Mouse (Mus musculus): ENCODE data around the gene Gm6169. TPM values are rescaled to one million over a fixed set of nuclear protein-coding genes. Genes with fewer than 3 reads are reported as not detected.

Gene Gm6169
- polyA plus RNA-seq, 2 experiments, result 0.33 to 0.81 TPM

DNA sequence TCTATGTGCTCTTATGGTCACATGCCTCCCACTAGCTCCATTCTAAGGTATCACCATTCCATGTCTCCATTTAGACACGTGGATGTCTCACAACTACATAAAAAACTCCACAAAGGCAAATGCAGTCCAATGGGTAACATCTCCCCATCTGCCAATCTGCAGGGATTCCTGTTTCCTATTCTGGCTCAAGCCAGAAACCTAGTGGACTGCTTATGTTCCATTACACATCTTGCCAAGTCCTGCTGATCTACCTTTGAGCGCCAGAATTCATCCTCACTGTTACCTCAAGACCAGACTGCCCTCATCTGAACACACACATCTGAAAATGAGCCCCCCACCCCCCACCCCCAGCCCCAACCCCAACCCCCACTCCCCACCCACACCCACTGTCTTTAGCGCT is 36.9 kb downstream of the Gm6169 start:
- 74% methylated on average over 3 of the region's 3 CpGs for WGBS (ENCODE audit: insufficient replicate concordance)
- DNase-seq (ENCODE audit: low read depth in 3 of 3, low spot score in 3 of 3) (no peak), ATAC-seq (ENCODE audit: insufficient read depth) (no peak)
- H3K4me2 ChIP-seq (ENCODE audit: low read depth), result no peak overlapping the region
- no peaks in the 10 kb centered on the region for H3K36me3 ChIP-seq (replicated peaks; ENCODE audit: control insufficient read depth, insufficient read depth, low read depth)
- H3K4me1 ChIP-seq (replicated peaks; ENCODE audit: control insufficient read depth in 2 of 2, insufficient read depth in 2 of 2, low read length in 1 of 2), result peaks cover 29 to 45% of the 10 kb centered on the region in 2 experiments
- no peak overlapping the region for H3K9ac ChIP-seq (replicated peaks)
- H3K4me3 ChIP-seq (ENCODE audit: insufficient read depth in 1 of 2, low read depth in 2 of 2, low read length in 2 of 2), result no peak overlapping the region
- no peaks in the 10 kb centered on the region for H3K27me3 ChIP-seq (ENCODE audit: control insufficient read depth, insufficient read depth, low read length)
- no peaks in the 10 kb centered on the region for H3K9me3 ChIP-seq (ENCODE audit: control insufficient read depth, low read length)
- H3K27ac ChIP-seq, result no peak overlapping the region
- no peak for TF ChIP-seq CTCF (IDR thresholded peaks at IDR 0.05; ENCODE audit: low read depth)
- no peak for TF ChIP-seq EP300 (IDR thresholded peaks at IDR 0.05; ENCODE audit: low read depth)

- no peak for TF ChIP-seq EP300 (IDR thresholded peaks at IDR 0.05; ENCODE audit: low read depth)
- TF ChIP-seq CTCF (IDR thresholded peaks at IDR 0.05; ENCODE audit: low read depth), result no peak
- no peak overlapping the region for H3K9ac ChIP-seq (replicated peaks)
- no peak overlapping the region for H3K27ac ChIP-seq
- no peaks in the 10 kb centered on the region for H3K27me3 ChIP-seq (ENCODE audit: control insufficient read depth, insufficient read depth, low read length)
- DNase-seq (ENCODE audit: low read depth in 3 of 3, low spot score in 3 of 3) (no peak), ATAC-seq (ENCODE audit: insufficient read depth) (no peak)
- no peak overlapping the region for H3K4me3 ChIP-seq (ENCODE audit: insufficient read depth in 1 of 2, low read depth in 2 of 2, low read length in 2 of 2)
- H3K36me3 ChIP-seq (replicated peaks; ENCODE audit: control insufficient read depth, insufficient read depth, low read depth), result no peaks in the 10 kb centered on the region
- no peak overlapping the region for H3K4me2 ChIP-seq (ENCODE audit: low read depth)
- no peaks in the 10 kb centered on the region for H3K9me3 ChIP-seq (ENCODE audit: control insufficient read depth, low read length)
- H3K4me1 ChIP-seq (replicated peaks; ENCODE audit: control insufficient read depth in 2 of 2, insufficient read depth in 2 of 2, low read length in 1 of 2), result peaks cover 15 to 36% of the 10 kb centered on the region in 2 experiments
- 69% methylated on average over 6 of the region's 8 CpGs for WGBS (ENCODE audit: insufficient replicate concordance)
Observed at GRCm38 (mm10) chr13:97060331-97060730, 38.7 kb downstream of the Gm6169 start.

- no peak for ATAC-seq (ENCODE audit: insufficient read depth)
Observed at GRCm38 (mm10) chr13:97059746-97060145, 39.3 kb downstream of the Gm6169 start.

DNA sequence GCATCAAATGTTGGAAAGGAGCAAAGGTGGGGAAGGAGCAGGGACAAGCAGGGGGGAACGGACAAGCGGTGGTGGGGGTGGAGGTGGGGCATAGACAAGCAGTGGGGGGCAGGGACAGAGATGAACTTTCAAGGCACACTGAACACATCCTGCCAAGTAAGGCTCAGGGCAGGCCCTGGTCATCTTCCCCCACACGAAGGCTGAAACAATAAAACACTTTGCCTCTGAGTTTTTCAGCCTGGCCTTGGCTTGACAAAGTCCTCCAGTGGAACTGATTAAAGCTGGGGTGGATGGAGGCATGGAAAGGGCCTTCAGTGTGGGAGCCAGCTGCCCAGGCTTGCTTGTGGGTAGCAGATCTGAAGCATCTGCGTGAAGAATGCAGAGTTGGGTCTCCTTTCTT is 41.2 kb downstream of the Gm6169 start:
- DNase-seq (ENCODE audit: low read depth in 3 of 3, low spot score in 3 of 3), result no peak
- no peak overlapping the region for H3K27ac ChIP-seq
- no peak overlapping the region for H3K9ac ChIP-seq (replicated peaks)
- TF ChIP-seq CTCF (IDR thresholded peaks at IDR 0.05; ENCODE audit: low read depth) (no peak), EP300 (IDR thresholded peaks at IDR 0.05; ENCODE audit: low read depth) (no peak)
- H3K9me3 ChIP-seq (ENCODE audit: control insufficient read depth, low read length), result no peaks in the 10 kb centered on the region
- H3K27me3 ChIP-seq (ENCODE audit: control insufficient read depth, insufficient read depth, low read length), result no peaks in the 10 kb centered on the region
- H3K4me1 ChIP-seq (replicated peaks; ENCODE audit: control insufficient read depth in 2 of 2, insufficient read depth in 2 of 2, low read length in 1 of 2), result peaks cover 0 to 16% of the 10 kb centered on the region in 2 experiments
- 54% methylated on average over 4 of the region's 4 CpGs for WGBS (ENCODE audit: insufficient replicate concordance)
- no peak overlapping the region for H3K4me2 ChIP-seq (ENCODE audit: low read depth)
- H3K36me3 ChIP-seq (replicated peaks; ENCODE audit: control insufficient read depth, insufficient read depth, low read depth), result no peaks in the 10 kb centered on the region
- H3K4me3 ChIP-seq (ENCODE audit: insufficient read depth in 1 of 2, low read depth in 2 of 2, low read length in 2 of 2), result no peak overlapping the region
- no peak for ATAC-seq (ENCODE audit: insufficient read depth)

More at GRCm38 (mm10) chr13:97059746-97060145, 39.3 kb downstream of the Gm6169 start:
- Histone ChIP-seq H3K9ac (replicated peaks) (no peak overlapping the region), H3K4me3 (ENCODE audit: insufficient read depth in 1 of 2, low read depth in 2 of 2, low read length in 2 of 2) (no peak overlapping the region), H3K36me3 (replicated peaks; ENCODE audit: control insufficient read depth, insufficient read depth, low read depth) (no peaks in the 10 kb centered on the region), H3K27me3 (ENCODE audit: control insufficient read depth, insufficient read depth, low read length) (no peaks in the 10 kb centered on the region), H3K4me2 (ENCODE audit: low read depth) (no peak overlapping the region), H3K27ac (no peak overlapping the region), H3K9me3 (ENCODE audit: control insufficient read depth, low read length) (no peaks in the 10 kb centered on the region), H3K4me1 (replicated peaks; ENCODE audit: control insufficient read depth in 2 of 2, insufficient read depth in 2 of 2, low read length in 1 of 2) (peaks cover 13 to 32% of the 10 kb centered on the region in 2 experiments)
- TF ChIP-seq EP300 (IDR thresholded peaks at IDR 0.05; ENCODE audit: low read depth) (no peak), CTCF (IDR thresholded peaks at IDR 0.05; ENCODE audit: low read depth) (no peak)
- WGBS (ENCODE audit: insufficient replicate concordance), result 85% methylated on average over 6 of the region's 6 CpGs
- DNase-seq (ENCODE audit: low read depth in 3 of 3, low spot score in 3 of 3), result no peak

DNA sequence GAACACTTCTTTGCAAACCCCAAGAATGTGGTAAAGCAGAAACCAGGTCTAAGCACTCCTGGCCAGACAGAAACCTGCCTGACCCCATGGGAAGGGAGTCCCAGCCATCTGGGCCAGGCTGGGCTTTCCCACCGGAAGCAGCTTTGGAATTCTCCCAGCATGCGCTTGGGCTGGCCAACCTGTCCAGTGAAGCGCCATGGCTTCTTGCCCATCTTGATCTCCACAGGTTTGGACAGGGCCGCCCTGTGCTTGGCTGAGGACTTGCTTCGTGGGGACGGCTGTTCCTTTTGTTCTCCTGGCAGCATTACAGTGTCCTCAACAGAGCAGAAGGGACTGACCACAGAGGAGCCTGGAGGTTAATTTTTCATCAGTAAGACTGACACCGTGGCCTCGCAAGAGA is 45.2 kb downstream of the Gm6169 start:
- no peak overlapping the region for H3K27ac ChIP-seq
- peaks cover 0 to 14% of the 10 kb centered on the region in 2 experiments; a peak in 3 of 4 replicates for H3K4me1 ChIP-seq (replicated peaks; ENCODE audit: control insufficient read depth in 2 of 2, insufficient read depth in 2 of 2, low read length in 1 of 2)
- no peaks in the 10 kb centered on the region for H3K27me3 ChIP-seq (ENCODE audit: control insufficient read depth, insufficient read depth, low read length)
- no peak for DNase-seq (ENCODE audit: low read depth in 3 of 3, low spot score in 3 of 3)
- no peaks in the 10 kb centered on the region for H3K9me3 ChIP-seq (ENCODE audit: control insufficient read depth, low read length)
- no peaks in the 10 kb centered on the region for H3K36me3 ChIP-seq (replicated peaks; ENCODE audit: control insufficient read depth, insufficient read depth, low read depth)
- H3K4me3 ChIP-seq (ENCODE audit: insufficient read depth in 1 of 2, low read depth in 2 of 2, low read length in 2 of 2), result no peak overlapping the region
- WGBS (ENCODE audit: insufficient replicate concordance), result 66% methylated on average over 8 of the region's 8 CpGs
- no peak overlapping the region for H3K9ac ChIP-seq (replicated peaks)
- TF ChIP-seq CTCF (IDR thresholded peaks at IDR 0.05; ENCODE audit: low read depth), result no peak
- no peak for TF ChIP-seq EP300 (IDR thresholded peaks at IDR 0.05; ENCODE audit: low read depth)
- no peak overlapping the region for H3K4me2 ChIP-seq (ENCODE audit: low read depth)
- no peak for ATAC-seq (ENCODE audit: insufficient read depth)
